Mouse (Mus musculus): Measurements from ENCODE around the gene Nell2.
A peak's percentile ranks its signal among the peaks of the same experiment; 100 is the strongest.

The Nell2 gene

GRCm38 (mm10) chr15:95473976-95474375 is 54.4 kb downstream of the Nell2 start:
- no peak for DNase-seq

GRCm38 (mm10) chr15:95467195-95467594 is 61.2 kb downstream of the Nell2 start:
- DNase-seq: no peak

- peak; percentile 53 to 69 for DNase-seq
Measured at GRCm38 (mm10) chr15:95460041-95460566, 68.3 kb downstream of the Nell2 start.

- DNase-seq: no peak
Measured at GRCm38 (mm10) chr15:95444586-95444985, 83.8 kb downstream of the Nell2 start.

- no peak for DNase-seq
Measured at GRCm38 (mm10) chr15:95437740-95438139, 90.6 kb downstream of the Nell2 start.

GRCm38 (mm10) chr15:95436261-95436660 is 92.1 kb downstream of the Nell2 start:
- DNase-seq: no peak

- no peak for DNase-seq
Measured at GRCm38 (mm10) chr15:95431156-95431799, 97.1 kb downstream of the Nell2 start.

- no peak for DNase-seq
Measured at GRCm38 (mm10) chr15:95430000-95430399, 98.4 kb downstream of the Nell2 start.

- no peak for DNase-seq
Measured at GRCm38 (mm10) chr15:95428003-95428663, 100.2 kb downstream of the Nell2 start.

GRCm38 (mm10) chr15:95425085-95425484 is 103.3 kb downstream of the Nell2 start:
- DNase-seq: no peak

- DNase-seq: no peak
Measured at GRCm38 (mm10) chr15:95422226-95422950, 106.0 kb downstream of the Nell2 start.

GRCm38 (mm10) chr15:95418641-95419040 is 109.7 kb downstream of the Nell2 start:
- DNase-seq: no peak

- DNase-seq: no peak
Measured at GRCm38 (mm10) chr15:95411949-95412741, 116.2 kb downstream of the Nell2 start.

GRCm38 (mm10) chr15:95410213-95410843 is 118.0 kb downstream of the Nell2 start:
- no peak for DNase-seq

- DNase-seq: no peak
Measured at GRCm38 (mm10) chr15:95390347-95390746, 138.0 kb downstream of the Nell2 start.

GRCm38 (mm10) chr15:95388950-95389349 is 139.4 kb downstream of the Nell2 start:
- peak; percentile 9 to 50 for DNase-seq

GRCm38 (mm10) chr15:95380859-95381258 is 147.5 kb downstream of the Nell2 start:
- DNase-seq: no peak

GRCm38 (mm10) chr15:95370720-95371395 is 157.5 kb downstream of the Nell2 start:
- DNase-seq: peak; percentile 63 to 66

- no peak for DNase-seq
Measured at GRCm38 (mm10) chr15:95368185-95368584, 160.2 kb downstream of the Nell2 start.

GRCm38 (mm10) chr15:95366506-95366905 is 161.9 kb downstream of the Nell2 start:
- no peak for DNase-seq

- no peak for DNase-seq
Measured at GRCm38 (mm10) chr15:95354806-95355205, 173.6 kb downstream of the Nell2 start.
